ENCODE assay signal across 13 mouse cellular contexts in genomic region chr19:45445253-45445933, GRCm38 (mm10).
DNase-seq lines count a peak whose midpoint lies in the region; ATAC-seq and TF ChIP-seq lines count a peak whose summit lies in the region.
"Had no signal": no experiment of that assay in that cellular context is flagged by ENCODE, and none has a peak within 500 bp of the region (broad histone marks: within the 10 kb centered on the region; RNA-seq: fewer than 3 reads in every experiment).

No protein-coding gene starts in this region.

- no peak for DNase-seq in heart, postnatal 10 days
- DNase-seq in stomach, postnatal 0 days (ENCODE audit: low spot score) = no peak
- DNase-seq in liver = peak; percentile 72
- DNase-seq in yolk sac, embryonic 10.5 days (ENCODE audit: low spot score) = peak; percentile 21
- no peak for DNase-seq in left cerebral cortex, postnatal 36 days (ENCODE audit: low spot score in 2 of 2)
- DNase-seq: kidney, adult 11 months; right cerebral cortex, postnatal 4 days had no signal

- H3K9ac ChIP-seq in heart, embryonic 16.5 days (ENCODE audit: low read length) = peak overlapping the region; percentile 34
- no peak overlapping the region for H3K9ac ChIP-seq in stomach, embryonic 15.5 days
- H3K9ac ChIP-seq in stomach, postnatal 0 days (ENCODE audit: low read length) = no peak overlapping the region
- H3K9ac ChIP-seq: limb, embryonic 15.5 days had no signal

- no peaks in the 10 kb centered on the region for H3K36me3 ChIP-seq in heart, embryonic 16.5 days (ENCODE audit: control insufficient read depth, insufficient read depth)
- H3K36me3 ChIP-seq in stomach, embryonic 15.5 days = no peaks in the 10 kb centered on the region
- no peaks in the 10 kb centered on the region for H3K36me3 ChIP-seq in stomach, postnatal 0 days (ENCODE audit: control insufficient read depth, insufficient read depth, low read length)
- H3K36me3 ChIP-seq: embryonic facial prominence, embryonic 10.5 days; limb, embryonic 15.5 days; midbrain, embryonic 10.5 days had no signal

- H3K4me3 ChIP-seq in heart, embryonic 16.5 days (ENCODE audit: low read length) = no peak overlapping the region
- no peak overlapping the region for H3K4me3 ChIP-seq in stomach, embryonic 15.5 days (replicated peaks)
- no peak overlapping the region for H3K4me3 ChIP-seq in stomach, postnatal 0 days (ENCODE audit: low read depth, low read length)
- H3K4me3 ChIP-seq: embryonic facial prominence, embryonic 10.5 days; limb, embryonic 15.5 days; midbrain, embryonic 10.5 days had no signal

- H3K27ac ChIP-seq in heart, embryonic 16.5 days (ENCODE audit: low read length) = no peak overlapping the region
- no peak overlapping the region for H3K27ac ChIP-seq in stomach, embryonic 15.5 days
- H3K27ac ChIP-seq in stomach, postnatal 0 days (replicated peaks) = no peak overlapping the region
- H3K27ac ChIP-seq: embryonic facial prominence, embryonic 10.5 days; limb, embryonic 15.5 days; midbrain, embryonic 10.5 days had no signal

- intact Hi-C loops in heart, postnatal 10 days (cut with DNase I) = no loop called here
- intact Hi-C loops in left cerebral cortex, postnatal 36 days (cut with DNase I) = no loop called here

- H3K9me3 ChIP-seq in heart, embryonic 16.5 days (replicated peaks; ENCODE audit: control insufficient read depth, low read length) = no peaks in the 10 kb centered on the region
- no peaks in the 10 kb centered on the region for H3K9me3 ChIP-seq in stomach, embryonic 15.5 days
- H3K9me3 ChIP-seq in stomach, postnatal 0 days (ENCODE audit: control insufficient read depth, low read length) = no peaks in the 10 kb centered on the region
- H3K9me3 ChIP-seq: embryonic facial prominence, embryonic 10.5 days; limb, embryonic 15.5 days; midbrain, embryonic 10.5 days had no signal

- H3K4me1 ChIP-seq in heart, embryonic 16.5 days (ENCODE audit: control insufficient read depth, insufficient read depth, low read length) = peaks cover 20% of the 10 kb centered on the region
- H3K4me1 ChIP-seq in stomach, embryonic 15.5 days = 0 out of 2 replicates have a peak, but pooled peaks cover 3% of the 10 kb centered on the region
- H3K4me1 ChIP-seq in stomach, postnatal 0 days (replicated peaks; ENCODE audit: control insufficient read depth, insufficient read depth) = no peaks in the 10 kb centered on the region

- no peak for TF ChIP-seq EP300 in stomach, postnatal 0 days (optimal IDR thresholded peaks at IDR 0.05)

- 49% methylated on average over 6 of the region's 6 CpGs for WGBS in heart, embryonic 16.5 days
- 42% methylated on average over 6 of the region's 6 CpGs for WGBS in stomach, embryonic 15.5 days
- 60% methylated on average over 6 of the region's 6 CpGs for WGBS in stomach, postnatal 0 days

- H3K4me2 ChIP-seq in heart, embryonic 16.5 days (ENCODE audit: low read depth, low read length) = no peak overlapping the region
- H3K4me2 ChIP-seq in stomach, embryonic 15.5 days = no peak overlapping the region
- H3K4me2 ChIP-seq in stomach, postnatal 0 days (replicated peaks; ENCODE audit: low read depth) = no peak overlapping the region
- H3K4me2 ChIP-seq: limb, embryonic 15.5 days had no signal

- H3K27me3 ChIP-seq in heart, embryonic 16.5 days (ENCODE audit: control insufficient read depth, insufficient read depth, low read length) = no peaks in the 10 kb centered on the region
- no peaks in the 10 kb centered on the region for H3K27me3 ChIP-seq in stomach, embryonic 15.5 days (replicated peaks)
- H3K27me3 ChIP-seq in stomach, postnatal 0 days (ENCODE audit: control insufficient read depth, insufficient read depth, low read length) = no peaks in the 10 kb centered on the region
- H3K27me3 ChIP-seq: limb, embryonic 15.5 days had no signal

- no peak for ATAC-seq in heart, embryonic 16.5 days (replicated peaks; ENCODE audit: extremely low read depth, insufficient read depth, low FRiP score)
- ATAC-seq in stomach, embryonic 15.5 days (ENCODE audit: insufficient read depth, low FRiP score, low read depth) = peak; percentile 93
- no peak for ATAC-seq in stomach, postnatal 0 days (ENCODE audit: low FRiP score, low TSS enrichment)
- ATAC-seq in inflammation-experienced regulatory T-cells, adult 6 months = no peak

- TF ChIP-seq CTCF in stomach, postnatal 0 days (IDR thresholded peaks at IDR 0.05; ENCODE audit: low read depth) = no peak

Comparison
In these comparisons a context has a peak if more than half of its experiments do, and no peak if none do; other contexts are left out.
1. DNase-seq: peak in liver (single experiment) and yolk sac, embryonic 10.5 days (single experiment); none in heart, postnatal 10 days (0 of 2), stomach, postnatal 0 days (single experiment) and left cerebral cortex, postnatal 36 days (0 of 2).